Mouse (Mus musculus): Measurements from ENCODE around the gene Cct4.

DNA sequence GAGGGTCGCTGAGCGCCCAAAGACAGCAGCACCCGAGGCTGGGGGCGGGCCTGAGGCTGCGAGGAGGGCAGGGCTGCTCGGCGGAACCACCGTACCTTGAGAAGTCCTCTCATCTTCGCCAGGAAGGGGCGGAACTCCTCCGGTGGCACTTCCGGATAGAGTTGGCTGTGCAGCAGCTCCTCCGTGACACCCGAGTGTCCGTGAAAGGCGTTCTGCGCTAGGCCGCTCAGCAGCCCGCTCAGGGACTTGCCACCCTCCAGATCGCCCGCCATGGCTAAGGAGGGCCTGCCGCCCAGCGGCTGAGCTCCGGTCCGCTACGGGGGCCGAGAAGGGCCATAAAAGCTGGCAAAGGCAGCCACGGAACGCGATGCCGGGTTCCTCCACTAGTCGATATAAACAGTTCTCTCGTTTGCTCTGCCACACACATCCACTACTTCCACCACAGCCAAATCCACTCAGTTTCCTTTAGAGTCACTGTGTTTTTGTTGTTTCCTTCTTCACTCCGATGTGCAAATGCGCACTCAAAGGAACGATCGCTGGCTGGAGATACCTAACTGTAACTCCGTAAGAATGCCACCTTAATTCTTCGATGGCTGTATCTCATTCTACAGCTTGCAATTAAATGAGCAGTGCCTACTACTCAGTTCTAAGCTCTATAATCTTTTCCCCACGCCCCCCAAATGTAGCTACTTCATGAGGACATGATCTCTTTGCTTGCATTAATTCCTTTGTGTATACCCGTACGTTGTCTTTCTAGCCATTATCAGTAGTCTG is 8.1 kb upstream of the Cct4 start, which contains the start of the genes Gm28048 and Commd1:
- TF ChIP-seq CTCF (conservative IDR thresholded peaks at IDR 0.05; ENCODE audit: insufficient read depth, insufficient read length, low read depth, low read length) (peak; percentile 64), POLR2A (IDR thresholded peaks at IDR 0.05; ENCODE audit: low read depth, low read length) (peak; percentile 69)

Measured in kidney, adult 2 months (tissue).